Mouse (Mus musculus) embryonic facial prominence, embryonic 14.5 days (tissue): ENCODE results near the gene 2310046K23Rik. TPM values are rescaled to one million over a fixed set of nuclear protein-coding genes. Genes with fewer than 3 reads are reported as not detected.

ENCODE experiments used
- ATAC-seq: fragments of 200-750 bp; cut with Nextera tagmentation; 2 replicates; pipeline ENCODE4 v1.8.0; 2017; ENCODE audit warnings: low read depth, moderate number of reproducible peaks, moderate TSS enrichment
- DNase-seq: peaks from one replicate; pipeline ENCODE4 v3.0.0-alpha.2; 2015; ENCODE audit warnings: low spot score
- H3K27ac ChIP-seq: fragments of 300-500 bp; sonication (generic); replicated peaks from 2 replicates; pipeline ENCODE4 v1.5.1; 2014; ENCODE audit warnings: low read depth, mild to moderate bottlenecking, low read length, moderate library complexity
- H3K27me3 ChIP-seq: fragments of 300-500 bp; sonication (generic); replicated peaks from 2 replicates; pipeline ENCODE4 v1.6.1; 2014; ENCODE audit warnings: low read length; ENCODE audit not compliant: control insufficient read depth, insufficient read depth
- H3K36me3 ChIP-seq: fragments of 300-500 bp; sonication (generic); 2 replicates; pipeline ENCODE4 v1.6.1; 2014; ENCODE audit warnings: low read length, mixed read lengths; ENCODE audit not compliant: control insufficient read depth, insufficient read depth
- H3K4me1 ChIP-seq: fragments of 300-500 bp; sonication (generic); 2 replicates; pipeline ENCODE4 v1.6.1; 2014; ENCODE audit warnings: antibody characterized with exemption, low read length; ENCODE audit not compliant: control insufficient read depth, insufficient read depth
- H3K4me2 ChIP-seq: fragments of 300-500 bp; sonication (generic); 2 replicates; pipeline ENCODE4 v1.6.1; 2014; ENCODE audit warnings: low read depth, mild to moderate bottlenecking, low read length, moderate library complexity, mixed read lengths
- H3K4me3 ChIP-seq: fragments of 300-500 bp; sonication (generic); 2 replicates; pipeline ENCODE4 v1.5.1; 2014; ENCODE audit warnings: low read depth, mild to moderate bottlenecking, low read length
- H3K9ac ChIP-seq: fragments of 300-500 bp; sonication (generic); 2 replicates; pipeline ENCODE4 v1.6.1; 2014; ENCODE audit warnings: low read depth, mild to moderate bottlenecking, low read length, moderate library complexity, mixed read lengths
- H3K9me3 ChIP-seq: fragments of 300-500 bp; sonication (generic); 2 replicates; pipeline ENCODE4 v1.6.1; 2016; ENCODE audit warnings: low read length; ENCODE audit not compliant: control insufficient read depth
- WGBS: fragments of 180-500 bp; shearing (Covaris S2); extraction: QIAGEN DNeasy Blood & Tissue Kit; methylation state at CpG from one replicate; pipeline ENCODE4 v1.1.7; 2014; 5-methylcytosine and 5-hydroxymethylcytosine counted together
- polyA plus RNA-seq: library from polyadenylated mRNA; unstranded; fragments of >200 nt; fragmentation: Nextera tagmentation; extraction: Ambion mirVana; gene quantifications from 2 replicates; pipeline ENCODE4 v1.2.1, GENCODE M21; 2014

Gene 2310046K23Rik
- 0.89 TPM in 1 of 2 replicates, not detected in the other for polyA plus RNA-seq

DNA sequence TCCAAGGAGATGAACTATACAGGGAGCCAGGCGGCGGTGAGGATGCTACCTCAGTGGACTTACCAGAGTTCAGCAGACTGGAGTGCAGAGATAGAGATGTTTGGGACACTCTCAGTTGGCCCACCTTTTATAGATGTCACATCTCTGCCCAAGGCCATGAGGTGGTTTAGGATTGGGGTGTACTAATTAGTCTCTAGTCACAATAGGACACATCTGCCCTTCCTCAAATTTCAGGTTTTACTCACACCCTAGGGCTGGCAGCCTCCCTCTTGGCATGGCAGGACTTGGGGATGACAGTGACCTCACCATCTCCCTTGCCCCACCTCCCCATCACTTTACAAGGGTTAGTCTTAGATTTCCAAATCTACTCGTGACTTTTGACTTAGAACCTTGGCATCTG, at the start of gene 2310046K23Rik:
2310046K23Rik (minus strand) TSS at position 101 of the 400 bp plus-strand sequence.
- H3K4me1 ChIP-seq = no peaks in the 10 kb centered on the region
- H3K4me2 ChIP-seq = no peak within 1 kb of the TSS
- H3K36me3 ChIP-seq = no peaks in the 10 kb centered on the region
- no peak for ATAC-seq
- WGBS = 89% methylated on average over 3 of the region's 3 CpGs
- no peaks in the 10 kb centered on the region for H3K9me3 ChIP-seq
- H3K27me3 ChIP-seq = no peaks in the 10 kb centered on the region
- no peak within 1 kb of the TSS for H3K4me3 ChIP-seq
- H3K9ac ChIP-seq = no peak within 1 kb of the TSS
- no peak within 1 kb of the TSS for H3K27ac ChIP-seq
- no peak for DNase-seq

DNA sequence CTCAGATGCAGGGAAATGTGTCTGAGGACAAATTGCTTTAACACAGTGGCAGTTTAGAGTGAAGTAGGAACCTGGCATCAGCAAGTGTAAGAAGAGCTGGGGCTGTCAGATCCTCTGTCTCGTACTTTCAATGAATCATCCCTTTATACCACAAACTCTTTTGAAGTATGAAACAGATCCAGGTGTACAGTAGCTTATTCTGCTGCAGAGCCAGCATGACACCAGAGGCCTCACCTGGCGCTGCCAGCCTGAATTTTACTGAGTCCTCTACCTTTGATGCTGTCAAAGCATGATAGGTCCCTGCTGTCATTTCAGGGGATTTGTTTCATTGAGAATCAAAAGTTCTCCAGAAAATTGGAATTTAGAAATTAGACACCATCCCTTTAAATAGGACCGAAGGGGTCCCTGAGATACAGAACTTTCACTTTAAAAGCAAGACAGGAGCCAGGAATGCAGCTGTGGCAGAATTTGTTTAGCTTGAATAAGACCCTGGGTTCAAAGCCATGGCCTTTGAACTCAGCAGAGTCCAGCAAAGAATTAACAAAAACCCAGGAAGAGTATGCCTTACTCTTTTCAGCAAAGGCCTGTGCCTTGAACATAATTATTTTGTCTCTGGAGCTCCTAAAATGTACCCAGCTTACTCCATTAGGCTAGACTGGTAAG, 49.0 kb upstream of the 2310046K23Rik start:
- no peak for ATAC-seq
- no peaks in the 10 kb centered on the region for H3K9me3 ChIP-seq
- H3K4me2 ChIP-seq = no peak overlapping the region
- H3K4me3 ChIP-seq = no peak overlapping the region
- H3K27me3 ChIP-seq = no peaks in the 10 kb centered on the region
- DNase-seq = no peak
- H3K9ac ChIP-seq = no peak overlapping the region
- no peaks in the 10 kb centered on the region for H3K4me1 ChIP-seq
- H3K27ac ChIP-seq = no peak overlapping the region
- WGBS = 53% methylated on average over 3 of the region's 3 CpGs
- H3K36me3 ChIP-seq = no peaks in the 10 kb centered on the region

DNA sequence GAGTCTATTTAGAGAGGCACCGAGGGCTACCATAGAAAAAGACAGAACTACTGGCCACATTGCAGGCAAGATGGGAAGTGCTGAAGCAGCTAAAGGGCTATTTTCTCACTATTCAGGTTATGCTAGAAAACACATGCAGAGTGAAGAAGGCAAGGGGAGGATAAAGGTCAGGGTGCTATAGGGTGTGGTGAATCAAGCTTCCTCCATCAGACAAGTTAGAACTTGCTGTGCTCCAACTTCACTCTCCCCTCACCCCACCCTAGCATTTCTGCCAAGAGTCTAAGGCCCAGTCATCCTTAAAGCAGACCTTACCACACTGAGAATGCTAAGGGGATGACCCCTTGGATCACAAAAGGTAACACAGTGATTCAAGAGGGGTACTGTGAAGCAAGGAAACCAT, 45.2 kb upstream of the 2310046K23Rik start:
- no peak for DNase-seq
- no peaks in the 10 kb centered on the region for H3K9me3 ChIP-seq
- H3K4me2 ChIP-seq = no peak overlapping the region
- no peak for ATAC-seq
- H3K4me1 ChIP-seq = no peaks in the 10 kb centered on the region
- no peak overlapping the region for H3K4me3 ChIP-seq
- H3K9ac ChIP-seq = no peak overlapping the region
- no peak overlapping the region for H3K27ac ChIP-seq
- 76% methylated on average over 1 of the region's 1 CpGs for WGBS
- H3K36me3 ChIP-seq = no peaks in the 10 kb centered on the region
- no peaks in the 10 kb centered on the region for H3K27me3 ChIP-seq

DNA sequence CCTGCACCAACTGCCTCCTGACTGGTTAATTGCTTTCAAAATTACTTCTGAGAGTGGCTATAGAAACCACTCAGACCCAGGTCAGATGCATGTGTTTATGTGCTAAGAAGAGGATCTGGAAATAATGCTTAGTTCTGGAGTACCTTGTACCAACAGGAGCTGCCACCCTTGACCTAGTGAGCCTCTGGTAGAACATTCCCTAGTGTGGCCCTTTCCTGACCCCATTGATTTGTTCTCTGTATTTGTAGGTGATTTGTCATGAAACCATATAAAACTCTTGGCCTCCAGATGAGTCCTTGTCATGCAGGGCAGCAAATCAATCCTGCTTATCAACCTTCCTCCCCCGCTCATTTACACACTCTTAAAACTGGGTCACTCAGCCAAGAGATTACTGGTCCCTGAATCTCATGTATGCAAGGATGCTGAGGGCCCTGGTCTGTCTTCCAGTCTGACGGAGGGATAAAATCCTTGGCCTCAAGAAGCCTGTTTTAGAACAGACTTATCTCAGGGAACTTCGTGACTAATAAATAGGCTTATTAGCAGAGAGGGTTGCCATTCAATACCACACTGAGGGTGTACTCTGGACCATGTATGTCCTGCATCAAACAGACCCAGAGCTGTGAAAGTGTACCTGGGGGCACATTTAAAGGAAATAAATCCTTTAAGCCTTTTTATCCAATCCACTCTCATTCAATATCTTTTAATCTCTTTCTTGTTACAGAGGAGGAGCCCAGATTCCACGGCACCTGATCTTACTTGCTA, 44.5 kb upstream of the 2310046K23Rik start:
- no peak overlapping the region for H3K27ac ChIP-seq
- ATAC-seq (no peak), DNase-seq (no peak)
- no peak overlapping the region for H3K4me2 ChIP-seq
- H3K4me1 ChIP-seq = no peaks in the 10 kb centered on the region
- H3K9me3 ChIP-seq = no peaks in the 10 kb centered on the region
- no peaks in the 10 kb centered on the region for H3K36me3 ChIP-seq
- no peak overlapping the region for H3K9ac ChIP-seq
- H3K27me3 ChIP-seq = no peaks in the 10 kb centered on the region
- no peak overlapping the region for H3K4me3 ChIP-seq
- 79% methylated on average over 4 of the region's 4 CpGs for WGBS

DNA sequence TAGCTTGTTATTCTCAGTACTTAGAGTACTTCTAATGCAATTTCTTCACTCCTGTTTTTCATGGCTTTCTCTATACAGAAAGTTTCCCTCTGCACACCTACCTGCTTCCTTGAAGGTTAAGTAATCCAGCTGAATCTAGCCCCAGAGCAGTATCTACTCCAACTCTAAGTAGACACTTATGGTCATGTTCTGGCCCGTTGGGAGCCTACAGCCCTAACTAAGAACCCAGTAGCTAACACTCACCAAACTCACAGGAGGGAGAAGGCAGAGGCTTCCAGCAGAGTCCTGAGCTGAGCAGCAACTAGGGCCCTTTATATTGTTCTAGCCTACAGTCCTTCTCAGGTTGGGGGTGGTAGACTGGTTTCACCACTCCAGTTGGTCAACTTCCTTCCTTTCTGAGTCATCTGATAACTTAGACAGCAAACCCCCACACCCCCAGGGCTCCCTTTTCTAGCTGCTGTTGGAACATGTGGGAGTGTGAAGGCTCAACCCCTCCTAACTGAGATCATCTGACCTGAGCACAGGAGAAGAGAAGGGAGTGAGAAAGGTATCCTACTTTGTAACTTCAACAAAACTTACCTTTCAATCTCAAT, 39.2 kb upstream of the 2310046K23Rik start, which contains the start of gene Ivl:
Ivl (minus strand) TSS at position 287 of the 593 bp plus-strand sequence.
- no peak for DNase-seq
- no peak for ATAC-seq
- Histone ChIP-seq H3K27me3 (no peaks in the 10 kb centered on the region), H3K27ac (no peak within 1 kb of the TSS), H3K4me2 (no peak within 1 kb of the TSS), H3K36me3 (no peaks in the 10 kb centered on the region), H3K4me3 (no peak within 1 kb of the TSS), H3K9me3 (no peaks in the 10 kb centered on the region), H3K9ac (no peak within 1 kb of the TSS), H3K4me1 (no peaks in the 10 kb centered on the region)
- WGBS = 75% methylated on average over 1 of the region's 1 CpGs

DNA sequence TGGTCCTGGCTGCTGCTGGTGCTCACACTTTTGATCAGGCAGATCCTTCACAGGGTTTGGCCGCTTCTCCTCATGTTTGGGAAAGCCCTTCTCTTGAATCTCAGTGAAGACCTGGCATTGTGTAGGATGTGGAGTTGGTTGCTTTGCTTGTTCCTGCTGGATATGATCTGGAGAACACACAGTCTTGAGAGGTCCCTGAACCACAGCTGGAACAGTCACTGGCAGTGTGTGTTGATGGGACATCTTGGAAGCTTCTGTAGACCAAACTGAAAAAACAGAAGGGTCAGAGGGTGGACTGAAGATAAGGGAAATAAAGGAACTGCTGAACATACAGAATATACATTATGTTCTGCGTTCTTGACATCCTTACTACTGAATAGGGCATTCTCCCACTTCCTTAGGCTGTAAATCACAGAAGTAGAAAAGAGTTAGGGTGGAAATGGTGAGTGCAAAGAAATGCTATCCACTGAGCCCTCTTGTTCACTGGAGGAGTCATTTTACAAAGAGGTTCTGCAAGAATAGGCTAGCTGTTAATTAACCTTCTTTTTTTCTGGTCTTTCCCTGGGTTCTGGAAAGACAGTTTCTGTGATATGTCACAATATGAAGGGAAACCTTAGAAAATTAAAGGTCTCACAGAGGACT, 38.3 kb upstream of the 2310046K23Rik start:
- Histone ChIP-seq H3K4me1 (no peaks in the 10 kb centered on the region), H3K9me3 (no peaks in the 10 kb centered on the region), H3K9ac (no peak overlapping the region), H3K36me3 (no peaks in the 10 kb centered on the region), H3K4me3 (no peak overlapping the region), H3K27ac (no peak overlapping the region), H3K27me3 (no peaks in the 10 kb centered on the region), H3K4me2 (no peak overlapping the region)
- DNase-seq (no peak), ATAC-seq (no peak)
- WGBS = 65% methylated on average over 2 of the region's 2 CpGs

DNA sequence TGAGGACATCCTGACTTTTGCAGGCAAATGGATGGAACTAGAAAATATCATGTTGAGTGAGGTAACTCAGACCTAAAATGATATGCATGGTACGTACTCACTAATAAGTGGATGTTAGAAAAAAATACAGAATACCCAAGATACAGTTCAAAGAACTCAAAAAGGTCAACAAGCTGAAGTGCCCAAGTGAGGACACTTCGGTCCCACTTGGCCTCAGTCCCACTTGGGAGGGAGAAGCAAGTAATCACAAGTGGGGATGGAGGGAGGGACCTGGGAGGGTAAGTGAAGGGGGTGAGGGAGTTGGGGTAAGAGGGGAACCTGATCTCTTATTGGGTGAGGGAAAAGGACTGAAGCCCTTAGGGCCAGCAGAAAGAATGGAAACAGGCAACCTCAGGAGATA, 34.4 kb upstream of the 2310046K23Rik start:
- no peak overlapping the region for H3K4me3 ChIP-seq
- no peaks in the 10 kb centered on the region for H3K4me1 ChIP-seq
- H3K27me3 ChIP-seq = no peaks in the 10 kb centered on the region
- H3K27ac ChIP-seq = no peak overlapping the region
- 94% methylated on average over 2 of the region's 2 CpGs for WGBS
- no peaks in the 10 kb centered on the region for H3K9me3 ChIP-seq
- DNase-seq = no peak
- ATAC-seq = no peak
- no peaks in the 10 kb centered on the region for H3K36me3 ChIP-seq
- no peak overlapping the region for H3K9ac ChIP-seq
- H3K4me2 ChIP-seq = no peak overlapping the region

DNA sequence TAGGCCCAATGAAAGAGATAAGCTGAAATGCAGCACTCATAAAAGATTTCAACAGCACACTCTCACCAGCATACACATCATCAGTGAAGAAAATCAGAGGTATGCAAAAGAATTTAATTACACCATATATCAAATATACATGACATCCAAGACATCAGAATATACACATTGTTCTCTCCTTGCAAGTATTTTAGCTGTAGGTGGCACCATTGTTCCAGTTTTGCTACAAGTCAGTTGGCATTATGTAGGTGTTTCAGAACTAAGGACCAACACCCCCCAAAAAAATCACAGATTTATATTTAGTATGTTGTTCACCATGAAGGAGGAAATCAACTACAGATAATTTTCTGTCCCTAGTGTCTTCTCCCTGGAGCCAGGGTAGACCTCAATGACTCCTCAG, 31.1 kb upstream of the 2310046K23Rik start:
- Histone ChIP-seq H3K9me3 (no peaks in the 10 kb centered on the region), H3K27me3 (no peaks in the 10 kb centered on the region), H3K27ac (no peak overlapping the region), H3K4me2 (no peak overlapping the region), H3K4me1 (no peaks in the 10 kb centered on the region), H3K9ac (no peak overlapping the region), H3K4me3 (no peak overlapping the region), H3K36me3 (no peaks in the 10 kb centered on the region)
- DNase-seq (no peak), ATAC-seq (no peak)
